Mouse (Mus musculus) cerebral cortex, adult 2 months (tissue): ENCODE measurements around the gene Fsd2.

ENCODE experiments used
- WGBS: fragments of 180-500 bp; shearing (Covaris S2); methylation state at CpG from one replicate; pipeline ENCODE4 v1.1.7; 2018; 5-methylcytosine and 5-hydroxymethylcytosine counted together

Gene Fsd2

DNA sequence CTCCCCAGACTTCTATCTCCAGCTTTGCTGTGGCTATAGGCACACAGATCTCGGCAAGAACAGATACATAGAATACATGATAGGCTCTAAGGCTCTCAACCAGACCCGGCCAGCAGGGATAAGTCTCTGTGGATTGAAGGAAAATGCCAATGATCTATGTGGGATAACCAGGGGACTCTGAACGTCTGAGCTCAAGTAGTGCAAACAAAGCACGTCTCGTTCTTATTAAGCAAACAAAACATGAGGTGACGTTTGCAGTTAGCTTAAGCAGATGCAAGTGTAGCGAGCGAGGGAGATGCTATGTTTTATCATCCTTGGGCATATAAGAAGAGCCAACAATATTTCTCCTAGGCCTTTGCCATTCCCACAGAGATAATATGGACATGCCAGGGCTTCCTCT lies 23.8 kb downstream of the Fsd2 start:
- 86% methylated on average over 8 of the region's 8 CpGs for WGBS

DNA sequence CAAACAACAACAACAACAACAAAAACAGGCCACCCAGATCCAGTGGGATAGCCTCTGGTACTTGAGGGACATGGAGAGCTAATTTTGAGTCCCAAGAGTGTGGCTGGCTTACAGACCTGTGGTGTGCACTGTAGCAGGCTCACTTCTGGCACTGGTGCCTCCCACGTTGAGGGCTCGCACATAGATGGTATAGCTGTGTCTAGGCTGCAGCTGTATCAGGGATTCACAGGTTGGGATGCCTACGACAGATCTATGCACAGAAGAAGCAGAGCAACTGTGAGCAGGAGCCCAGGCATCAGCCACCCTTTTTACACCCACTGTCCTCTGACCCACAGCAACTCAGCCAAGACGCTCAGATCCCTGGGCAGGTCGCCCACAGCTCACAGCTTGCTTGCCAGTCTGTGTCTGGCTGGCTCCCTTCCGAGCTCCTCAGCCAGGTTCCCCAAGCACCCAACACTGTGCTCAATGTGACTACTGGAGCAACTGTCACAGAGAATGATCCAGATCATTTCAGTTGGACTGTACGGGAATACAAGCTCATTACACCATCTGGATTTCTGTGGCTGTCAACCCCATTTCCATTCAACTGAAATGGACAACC lies 24.7 kb downstream of the Fsd2 start:
- WGBS = 37% methylated on average over 7 of the region's 7 CpGs

- WGBS = 57% methylated on average over 1 of the region's 1 CpGs
These were observed 25.7 kb downstream of the Fsd2 start for GRCm38 (mm10) chr7:81540999-81541398.

DNA sequence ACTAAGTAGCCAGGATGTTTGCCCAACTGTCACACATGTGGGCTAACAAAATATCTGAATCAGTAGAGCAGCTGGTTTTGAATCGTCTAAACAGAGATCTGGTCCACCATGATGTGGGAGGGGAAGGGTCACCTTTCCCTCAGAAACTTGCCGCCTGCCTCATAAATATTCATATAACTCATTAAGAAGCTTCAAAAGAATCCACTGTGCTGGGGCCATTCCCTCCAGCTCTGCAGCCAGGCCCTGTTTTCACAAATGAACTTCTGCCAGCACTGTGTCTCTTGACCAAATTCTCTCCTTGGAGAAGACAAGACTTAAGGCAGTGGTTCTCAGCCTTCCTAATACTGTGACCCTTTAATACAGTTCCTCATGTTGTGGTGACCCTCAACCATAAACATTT lies 27.2 kb downstream of the Fsd2 start:
- WGBS = 33% methylated on average over 2 of the region's 2 CpGs

DNA sequence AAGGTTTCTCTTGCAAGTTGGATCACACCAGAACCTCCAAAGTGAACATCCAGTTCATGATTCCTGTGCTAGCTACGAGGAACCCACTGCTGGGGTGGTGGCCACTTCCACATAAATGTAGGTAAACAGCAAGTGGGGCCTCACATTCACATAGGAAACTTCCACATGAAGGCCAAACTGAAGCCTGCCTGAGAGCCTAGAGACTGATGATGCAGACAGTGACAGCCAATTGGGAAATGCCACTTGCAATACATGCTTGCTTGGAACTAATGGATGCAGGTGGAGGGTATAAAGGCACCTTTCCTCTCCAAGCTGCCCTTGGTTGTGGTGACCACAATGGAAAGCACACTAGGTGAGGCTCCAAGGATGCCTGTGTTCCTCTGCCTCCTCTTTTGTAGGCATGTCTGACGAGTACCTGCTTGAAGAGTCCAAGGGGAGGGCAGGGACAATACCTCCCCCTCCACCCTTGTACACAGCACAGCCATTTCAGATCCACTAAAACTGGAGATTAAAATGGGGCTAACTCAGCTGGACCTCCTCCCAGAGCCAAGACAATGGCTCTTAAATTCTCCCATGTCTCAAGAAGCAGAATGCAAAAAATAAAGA lies 28.6 kb downstream of the Fsd2 start:
- 85% methylated on average over 2 of the region's 2 CpGs for WGBS

GRCm38 (mm10) chr7:81536478-81536877 lies 30.3 kb downstream of the Fsd2 start:
- 82% methylated on average over 4 of the region's 4 CpGs for WGBS

DNA sequence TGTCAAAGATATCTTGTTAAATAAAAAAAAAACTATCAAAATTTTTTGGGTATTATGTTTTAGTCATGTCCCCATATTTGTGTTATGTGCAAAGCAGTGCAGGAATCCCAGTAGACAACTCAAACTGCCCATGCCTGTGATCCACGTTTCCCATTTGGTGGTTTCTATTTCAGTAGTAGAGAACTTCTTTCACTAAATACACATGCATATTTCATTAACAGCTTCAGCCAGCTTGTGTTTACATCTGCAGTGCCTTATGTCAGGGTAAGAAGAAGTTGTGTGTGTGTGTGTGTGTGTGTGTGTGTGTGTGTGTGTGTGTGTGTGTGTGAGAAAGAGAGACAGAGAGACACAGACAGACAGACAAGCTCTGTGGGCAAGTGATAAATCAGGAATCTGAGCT lies 35.3 kb downstream of the Fsd2 start:
- 32% methylated on average over 1 of the region's 1 CpGs for WGBS

- WGBS = 87% methylated on average over 8 of the region's 8 CpGs
These were observed 37.8 kb downstream of the Fsd2 start for GRCm38 (mm10) chr7:81528918-81529317.

GRCm38 (mm10) chr7:81523663-81524017 lies 43.1 kb downstream of the Fsd2 start:
- 5% methylated on average over 13 of the region's 13 CpGs for WGBS

DNA sequence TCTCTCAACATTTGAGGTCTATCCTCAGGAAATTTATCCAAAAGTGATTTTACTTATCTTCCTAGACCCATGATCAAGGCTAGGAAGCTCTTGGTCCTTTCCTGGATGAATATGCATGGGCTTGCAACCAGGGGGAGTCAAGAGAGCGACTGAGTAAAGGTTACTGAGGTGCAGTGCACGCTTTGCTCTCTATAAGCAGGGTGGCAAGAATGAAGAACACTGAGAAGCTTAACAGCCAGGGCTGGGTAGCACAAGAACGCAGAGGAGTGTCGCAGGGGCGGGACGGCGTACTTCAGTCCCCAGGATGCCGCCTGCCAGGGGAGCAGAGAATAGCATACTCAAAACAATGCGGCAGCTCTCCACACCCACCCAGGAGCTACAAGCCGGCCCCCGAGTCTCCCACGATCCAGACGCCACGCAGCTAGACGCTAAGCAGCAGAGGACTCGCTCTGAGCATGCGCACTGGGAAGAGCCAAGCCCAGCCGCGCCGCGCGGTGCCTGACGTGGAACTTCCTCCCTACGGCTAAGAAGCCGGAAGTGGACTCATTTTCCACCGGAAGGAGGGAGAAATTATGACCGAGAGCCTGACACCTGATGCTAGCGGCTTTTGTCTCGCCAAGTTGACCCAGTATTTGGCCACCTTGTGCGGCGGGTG lies 43.6 kb downstream of the Fsd2 start:
- under 1% methylated on average over 31 of the region's 31 CpGs for WGBS

DNA sequence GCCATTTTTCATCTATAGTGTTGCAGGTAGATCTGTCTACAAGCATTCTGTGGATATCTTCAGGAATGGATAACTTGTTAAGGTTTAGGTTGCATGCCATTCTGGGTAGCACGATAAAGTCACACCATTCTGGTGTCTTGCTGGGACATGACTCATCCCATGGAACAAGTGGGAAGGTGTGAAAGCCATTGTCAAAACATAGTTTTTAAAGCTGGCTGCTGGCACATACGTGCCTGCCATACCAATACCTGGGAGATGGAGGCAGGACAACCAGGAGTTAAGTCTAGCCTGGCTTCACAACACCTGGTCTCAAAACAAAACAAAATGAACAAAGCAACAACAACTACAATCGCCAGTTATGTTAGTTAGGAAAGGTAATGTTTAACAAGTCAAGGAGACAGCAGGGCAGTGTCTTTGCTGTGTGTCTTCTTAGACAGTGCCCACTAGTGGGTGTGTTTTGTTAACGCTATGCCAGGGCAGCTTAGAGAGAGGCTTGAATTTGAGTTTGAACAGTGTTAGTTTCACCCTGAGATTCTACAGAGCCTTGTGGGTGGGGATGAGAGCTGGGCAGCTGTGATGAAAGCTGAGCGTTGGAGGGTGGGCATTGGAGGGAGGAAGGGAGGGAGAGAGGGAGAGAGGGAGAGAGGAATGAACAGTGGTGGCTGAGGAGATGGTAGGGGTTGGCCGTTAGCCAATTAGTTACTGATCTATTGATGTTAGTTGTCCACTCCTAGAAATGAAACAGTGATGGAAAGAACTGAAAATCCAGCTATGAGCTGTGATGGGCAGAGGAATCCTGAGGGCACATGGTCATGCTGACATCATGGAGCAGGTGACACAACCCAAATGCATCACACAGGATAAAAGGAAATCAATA lies 50.4 kb downstream of the Fsd2 start:
- 49% methylated on average over 6 of the region's 6 CpGs for WGBS

DNA sequence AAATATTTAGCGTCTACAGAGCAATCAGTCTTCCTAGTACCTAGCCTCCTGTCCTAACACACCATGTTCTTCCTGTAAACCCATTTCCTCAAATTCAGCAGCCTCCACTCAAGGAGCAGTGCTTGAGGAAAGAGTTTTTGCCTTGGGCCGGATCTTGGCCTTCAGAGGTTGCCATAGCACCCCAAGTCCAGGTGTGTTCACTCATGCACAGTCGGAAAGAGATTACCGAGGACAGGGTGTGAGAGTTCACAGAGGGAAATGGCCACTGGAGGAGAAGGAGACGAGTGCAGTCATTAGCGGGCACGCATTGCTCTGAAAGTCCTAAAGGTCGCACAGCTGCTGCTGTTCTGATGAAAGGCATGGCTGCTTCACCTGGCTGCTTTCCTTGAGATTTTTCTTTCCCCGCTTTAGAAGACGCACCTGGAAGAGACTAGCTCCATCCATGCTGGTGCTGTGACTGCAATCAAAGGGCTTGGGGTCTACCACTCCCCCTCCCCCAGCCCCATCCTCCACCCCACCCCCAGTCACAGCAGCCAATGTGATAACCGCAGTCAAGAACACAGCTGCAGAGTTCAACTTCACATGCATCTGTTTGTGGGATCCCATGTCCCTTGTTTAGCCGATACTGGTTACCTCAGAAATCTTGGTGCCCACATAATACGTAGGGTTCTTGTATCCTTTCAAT lies 51.7 kb downstream of the Fsd2 start:
- 77% methylated on average over 13 of the region's 13 CpGs for WGBS

GRCm38 (mm10) chr7:81501050-81501449 lies 65.7 kb downstream of the Fsd2 start:
- 86% methylated on average over 2 of the region's 2 CpGs for WGBS

DNA sequence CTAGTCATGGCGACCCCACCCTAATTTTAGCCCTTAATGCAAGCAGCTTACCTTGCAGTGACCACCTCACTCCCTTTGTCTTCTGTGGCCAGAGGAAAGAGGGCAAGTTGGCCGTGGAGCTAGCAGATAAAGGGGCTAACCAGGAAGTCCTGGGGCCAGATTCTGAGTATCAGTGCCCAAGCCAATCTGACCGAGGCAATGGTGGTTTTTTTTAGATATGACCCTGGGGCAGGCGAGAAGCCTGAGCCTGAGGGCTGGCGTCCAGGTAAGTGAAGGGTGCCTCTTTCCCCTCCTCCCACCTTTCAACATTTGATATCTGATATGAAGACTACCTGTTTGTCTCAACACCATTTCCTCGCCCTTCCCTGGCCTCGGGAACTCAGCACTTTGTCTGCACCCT lies 68.6 kb downstream of the Fsd2 start, which contains the start of gene BC048679:
TSS of gene BC048679 (minus strand) at position 101 of the 400 bp plus-strand sequence.
- 78% methylated on average over 7 of the region's 7 CpGs for WGBS

- 47% methylated on average over 6 of the region's 6 CpGs for WGBS
These were observed 69.6 kb downstream of the Fsd2 start for GRCm38 (mm10) chr7:81497171-81497570.

GRCm38 (mm10) chr7:81493331-81494021 lies 73.3 kb downstream of the Fsd2 start, which contains the start of gene Ap3b2:
TSS of gene Ap3b2 (minus strand) at chr7:81493925.
- under 1% methylated on average over 57 of the region's 57 CpGs for WGBS

GRCm38 (mm10) chr7:81492628-81493027 lies 74.1 kb downstream of the Fsd2 start:
- WGBS = 34% methylated on average over 9 of the region's 9 CpGs

DNA sequence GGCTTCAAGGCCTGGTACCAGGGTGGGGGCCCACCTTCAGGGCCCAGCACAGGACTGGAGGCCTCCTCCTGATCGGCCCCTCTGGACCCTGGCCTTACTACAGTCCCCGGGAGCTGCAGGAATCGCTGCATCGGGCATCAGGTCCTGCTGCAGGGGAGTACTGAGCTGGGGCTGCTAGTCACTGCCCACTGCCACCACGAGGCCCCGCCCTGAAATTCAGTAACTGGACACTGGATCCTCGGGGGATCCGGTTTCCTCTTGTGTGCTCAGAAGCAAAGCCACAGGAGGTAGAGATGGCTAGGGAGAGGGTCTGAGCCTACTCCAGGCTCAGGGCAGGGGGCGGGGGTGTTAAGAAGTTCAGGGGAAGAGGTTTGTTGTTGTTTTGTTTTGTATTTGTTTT lies 77.1 kb downstream of the Fsd2 start:
- 31% methylated on average over 9 of the region's 9 CpGs for WGBS
